Comparison of ENCODE assay signal across 11 mouse cellular contexts in genomic region chr1:138876371-138877045, GRCm38 (mm10). TPM values are rescaled to one million over a fixed set of nuclear protein-coding genes. Genes with fewer than 3 reads are reported as not detected.
DNase-seq lines count a peak whose midpoint lies in the region; ATAC-seq and TF ChIP-seq lines count a peak whose summit lies in the region.
"Had no signal": no experiment of that assay in that cellular context is flagged by ENCODE, and none has a peak within 500 bp of the region (broad histone marks: within the 10 kb centered on the region; RNA-seq: fewer than 3 reads in every experiment).

No protein-coding gene starts in this region.

- no peak overlapping the region for H3K9ac ChIP-seq in forebrain, postnatal 0 days
- H3K9ac ChIP-seq in midbrain, embryonic 11.5 days (ENCODE audit: low read length): no peak overlapping the region

- no peak for DNase-seq in forebrain, postnatal 0 days
- no peak for DNase-seq in forebrain, embryonic 10.5 days (ENCODE audit: extremely low spot score, low spot score)
- peak in 1 of 2 experiments; percentile 23 for DNase-seq in layer of hippocampus, adult 2 months (ENCODE audit: low spot score in 2 of 2)
- DNase-seq in layer of hippocampus, postnatal 25 days (ENCODE audit: extremely low spot score in 1 of 2, low spot score in 1 of 2): no peak
- DNase-seq in adipocyte (ENCODE audit: low spot score): no peak
- DNase-seq in midbrain, embryonic 11.5 days (ENCODE audit: low spot score, missing footprints): no peak

- ATAC-seq in forebrain, postnatal 0 days: no peak
- ATAC-seq in midbrain, embryonic 11.5 days (ENCODE audit: low FRiP score): no peak
- ATAC-seq: Patski had no signal

- H3K4me1 ChIP-seq in forebrain, postnatal 0 days (ENCODE audit: insufficient read depth): no peaks in the 10 kb centered on the region
- H3K4me1 ChIP-seq in forebrain, embryonic 10.5 days: no peaks in the 10 kb centered on the region
- no peaks in the 10 kb centered on the region for H3K4me1 ChIP-seq in cortical plate, adult 2 months (ENCODE audit: control insufficient read depth, insufficient read depth, low read length)
- H3K4me1 ChIP-seq in olfactory bulb, adult 2 months (ENCODE audit: control insufficient read depth, insufficient read depth, low read length): no peaks in the 10 kb centered on the region
- H3K4me1 ChIP-seq in midbrain, embryonic 11.5 days (ENCODE audit: control insufficient read depth, insufficient read depth, low read length): no peaks in the 10 kb centered on the region

- no peaks in the 10 kb centered on the region for H3K9me3 ChIP-seq in forebrain, postnatal 0 days (ENCODE audit: low read length)
- no peaks in the 10 kb centered on the region; the same call in 1 of the 2 replicates for H3K9me3 ChIP-seq in forebrain, embryonic 10.5 days
- no peaks in the 10 kb centered on the region for H3K9me3 ChIP-seq in midbrain, embryonic 11.5 days (ENCODE audit: control insufficient read depth, low read length)

- no peak overlapping the region for H3K27ac ChIP-seq in forebrain, postnatal 0 days (ENCODE audit: low read depth, low read length)
- H3K27ac ChIP-seq in forebrain, embryonic 10.5 days: no peak overlapping the region
- peak overlapping the region; percentile 57 for H3K27ac ChIP-seq in layer of hippocampus, adult 2 months
- H3K27ac ChIP-seq in cortical plate, adult 2 months (ENCODE audit: insufficient read depth, low read length): no peak overlapping the region
- H3K27ac ChIP-seq in olfactory bulb, adult 2 months (ENCODE audit: insufficient read depth, low read depth, low read length): no peak overlapping the region
- H3K27ac ChIP-seq in midbrain, embryonic 11.5 days (ENCODE audit: low read depth, low read length): no peak overlapping the region

- H3K4me2 ChIP-seq in forebrain, postnatal 0 days (ENCODE audit: low read depth): peak overlapping the region; percentile 11; the same call in 1 of the 2 replicates
- H3K4me2 ChIP-seq in midbrain, embryonic 11.5 days: no peak overlapping the region

- H3K4me3 ChIP-seq in forebrain, postnatal 0 days (ENCODE audit: low read depth, low read length): no peak overlapping the region
- no peak overlapping the region for H3K4me3 ChIP-seq in forebrain, embryonic 10.5 days
- H3K4me3 ChIP-seq in layer of hippocampus, adult 2 months: peak overlapping the region; percentile 35
- peak overlapping the region; percentile 16; the same call in 1 of the 2 replicates for H3K4me3 ChIP-seq in cortical plate, adult 2 months (ENCODE audit: insufficient read depth, low read length)
- peak overlapping the region; percentile 32 for H3K4me3 ChIP-seq in olfactory bulb, adult 2 months (ENCODE audit: insufficient read depth, low read depth, low read length)
- no peak overlapping the region for H3K4me3 ChIP-seq in midbrain, embryonic 11.5 days (ENCODE audit: low read depth, low read length)

- no peak for TF ChIP-seq POLR2A in cortical plate, adult 2 months (IDR thresholded peaks at IDR 0.05; ENCODE audit: extremely low read depth, insufficient read depth, low read length)
- no peak for TF ChIP-seq POLR2A in olfactory bulb, adult 2 months (IDR thresholded peaks at IDR 0.05; ENCODE audit: insufficient read depth, low read depth, low read length)

- 67% methylated on average over 16 of the region's 16 CpGs for WGBS in forebrain, postnatal 0 days
- 81% methylated on average over 16 of the region's 16 CpGs for WGBS in forebrain, embryonic 10.5 days
- WGBS in olfactory bulb, adult 2 months: 40% methylated on average over 16 of the region's 16 CpGs
- WGBS in midbrain, embryonic 11.5 days: 78% methylated on average over 16 of the region's 16 CpGs

- H3K27me3 ChIP-seq in forebrain, postnatal 0 days (ENCODE audit: insufficient read depth, low read length): no peaks in the 10 kb centered on the region
- no peaks in the 10 kb centered on the region for H3K27me3 ChIP-seq in forebrain, embryonic 10.5 days (ENCODE audit: poor library complexity, severe bottlenecking)
- no peaks in the 10 kb centered on the region for H3K27me3 ChIP-seq in midbrain, embryonic 11.5 days (ENCODE audit: control insufficient read depth, insufficient read depth, low read length)
- H3K27me3 ChIP-seq: Patski had no signal

- TF ChIP-seq CTCF in forebrain, postnatal 0 days (IDR thresholded peaks at IDR 0.05; ENCODE audit: low read depth): no peak
- TF ChIP-seq CTCF in layer of hippocampus, adult 2 months (conservative IDR thresholded peaks at IDR 0.05): no peak
- TF ChIP-seq CTCF in cortical plate, adult 2 months (IDR thresholded peaks at IDR 0.05; ENCODE audit: extremely low read depth, insufficient read depth, low read length): no peak
- no peak for TF ChIP-seq CTCF in olfactory bulb, adult 2 months (IDR thresholded peaks at IDR 0.05; ENCODE audit: insufficient read depth, low read depth, low read length)

- no peaks in the 10 kb centered on the region for H3K36me3 ChIP-seq in forebrain, postnatal 0 days (ENCODE audit: insufficient read depth)
- no peaks in the 10 kb centered on the region for H3K36me3 ChIP-seq in forebrain, embryonic 10.5 days (replicated peaks)
- H3K36me3 ChIP-seq in midbrain, embryonic 11.5 days (ENCODE audit: control insufficient read depth, insufficient read depth, low read length): no peaks in the 10 kb centered on the region

RNA-seq across cellular contexts. Expression of gene 2310009B15Rik, which starts 19.9 kb away (rescaled TPM):
- total RNA-seq in forebrain, postnatal 0 days (2014; rRNA removed): 33.0 and 37.4 TPM in 2 replicates
- 41.9 and 45.8 TPM in 2 replicates for polyA plus RNA-seq in forebrain, postnatal 0 days (2015; fragmentation: Nextera tagmentation; extraction: Ambion mirVana)
- 41.1 and 48.7 TPM in 2 replicates for polyA plus RNA-seq in forebrain, embryonic 10.5 days (2016; fragmentation: Nextera tagmentation; extraction: Ambion mirVana)
- total RNA-seq in layer of hippocampus, adult 2 months (2021): 10 to 100 TPM; 23.1 to 24.7 TPM
- 10 to 100 TPM; 23.9 to 24.7 TPM for total RNA-seq in layer of hippocampus, postnatal 25 days (2021)
- polyA plus RNA-seq in cortical plate, adult 2 months (2012; rRNA removed): 29.0 and 31.8 TPM in 2 replicates
- not detected in 2 replicates for polyA plus RNA-seq in olfactory bulb, adult 2 months (2012; ENCODE audit: insufficient read depth, insufficient read length, low replicate concordance, missing spikeins)
- polyA plus RNA-seq in midbrain, embryonic 11.5 days (2014; fragmentation: Nextera tagmentation; extraction: Ambion mirVana): 57.0 and 63.0 TPM in 2 replicates

RNA-seq across cellular contexts. Expression of gene Lhx9, which starts 28.1 kb away (rescaled TPM):
- total RNA-seq in forebrain, postnatal 0 days (2014; rRNA removed): 19.1 and 30.9 TPM in 2 replicates
- 6.4 and 26.8 TPM in 2 replicates for polyA plus RNA-seq in forebrain, postnatal 0 days (2015; fragmentation: Nextera tagmentation; extraction: Ambion mirVana)
- 5.3 and 8.7 TPM in 2 replicates for polyA plus RNA-seq in forebrain, embryonic 10.5 days (2016; fragmentation: Nextera tagmentation; extraction: Ambion mirVana)
- total RNA-seq in layer of hippocampus, adult 2 months (2021): 10 to 100 TPM; 16.5 to 17.4 TPM
- 10 to 100 TPM; 11.1 to 14.9 TPM for total RNA-seq in layer of hippocampus, postnatal 25 days (2021)
- 0.10 and 0.87 TPM in 2 replicates for polyA plus RNA-seq in cortical plate, adult 2 months (2012; rRNA removed)
- not detected in 2 replicates for polyA plus RNA-seq in olfactory bulb, adult 2 months (2012; ENCODE audit: insufficient read depth, insufficient read length, low replicate concordance, missing spikeins)
- 43.4 and 48.9 TPM in 2 replicates for polyA plus RNA-seq in midbrain, embryonic 11.5 days (2014; fragmentation: Nextera tagmentation; extraction: Ambion mirVana)
- total RNA-seq: granulocyte monocyte progenitor cell, adult 5-6 weeks; neutrophil, adult 5-6 weeks had no signal

Comparison
In these comparisons a context has a peak if more than half of its experiments do, and no peak if none do; other contexts are left out.
1. H3K4me3 ChIP-seq: peak in layer of hippocampus, adult 2 months (single experiment), cortical plate, adult 2 months (single experiment) and olfactory bulb, adult 2 months (single experiment); none in forebrain, postnatal 0 days (single experiment), forebrain, embryonic 10.5 days (single experiment) and midbrain, embryonic 11.5 days (single experiment).
2. RNA of gene 2310009B15Rik, which starts 19.9 kb away (polyA plus RNA-seq): 57.0 to 63.0 TPM in midbrain, embryonic 11.5 days, 41.1 to 48.7 TPM in forebrain, embryonic 10.5 days, 41.9 to 45.8 TPM in forebrain, postnatal 0 days and 29.0 to 31.8 TPM in cortical plate, adult 2 months; not detected in olfactory bulb, adult 2 months; every median in the first group is over 10 times any median in the second.